Mouse (Mus musculus) layer of hippocampus, adult 2 months (tissue): Measurements from ENCODE around the gene Mettl21c. TPM values are rescaled to one million over a fixed set of nuclear protein-coding genes. Genes with fewer than 3 reads are reported as not detected.

Experiments used
- DNase-seq, 2 experiments: peaks; one replicate each; pipeline ENCODE4 v3.0.0; 2022; ENCODE audit warnings: low spot score in 2 of 2
- H3K27ac ChIP-seq: fragments of 200-600 bp; 2 replicates; pipeline ENCODE4 v1.8.1; 2022
- H3K4me3 ChIP-seq: fragments of 200-600 bp; 2 replicates; pipeline ENCODE4 v1.8.1; 2022; ENCODE audit warnings: mild to moderate bottlenecking
- CTCF ChIP-seq: fragments of 200-600 bp; conservative IDR thresholded peaks from 2 replicates; pipeline ENCODE4 v1.8.1; 2022; ENCODE audit warnings: antibody characterized with exemption, mild to moderate bottlenecking, moderate library complexity
- total RNA-seq, 2 experiments: library from RNA; stranded (reverse); gene quantifications; 2 replicates each; pipeline ENCODE4 v1.2.3; 2021

The Mettl21c gene
- total RNA-seq, 2 experiments from 2014 or later = not detected

- no peak for TF ChIP-seq CTCF
- no peak for DNase-seq
- Histone ChIP-seq H3K27ac (no peak overlapping the region), H3K4me3 (no peak overlapping the region)
These were observed 15.3 kb downstream of the Mettl21c start for GRCm38 (mm10) chr1:44004513-44004912.

- TF ChIP-seq CTCF = no peak
- no peak overlapping the region for H3K27ac ChIP-seq
- DNase-seq = no peak
- H3K4me3 ChIP-seq = no peak overlapping the region
These were observed 22.8 kb downstream of the Mettl21c start for GRCm38 (mm10) chr1:43996914-43997589.

DNA sequence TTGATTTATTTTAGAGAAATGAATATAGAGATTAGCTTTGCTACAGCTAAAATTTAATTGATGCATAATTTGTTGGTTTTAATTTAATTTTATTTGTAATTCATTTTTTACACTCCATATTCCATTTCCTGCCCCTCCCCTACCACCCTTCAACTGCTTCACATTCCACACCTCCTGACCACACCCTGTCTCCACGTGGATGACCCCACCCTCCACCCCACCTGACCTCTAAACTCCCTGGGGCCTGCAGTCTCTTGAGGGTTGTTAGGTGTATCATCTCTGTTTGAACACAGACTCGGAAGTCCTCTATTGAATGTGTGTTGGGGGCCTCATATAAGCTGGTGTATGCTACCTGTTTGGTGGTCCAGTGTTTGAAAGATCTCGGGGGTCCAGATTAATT lies 48.7 kb downstream of the Mettl21c start:
- no peak for DNase-seq
- H3K27ac ChIP-seq = no peak overlapping the region
- H3K4me3 ChIP-seq = no peak overlapping the region
- no peak for TF ChIP-seq CTCF

GRCm38 (mm10) chr1:43969361-43969760 lies 50.5 kb downstream of the Mettl21c start:
- TF ChIP-seq CTCF = no peak
- H3K27ac ChIP-seq = no peak overlapping the region
- H3K4me3 ChIP-seq = no peak overlapping the region
- no peak for DNase-seq

DNA sequence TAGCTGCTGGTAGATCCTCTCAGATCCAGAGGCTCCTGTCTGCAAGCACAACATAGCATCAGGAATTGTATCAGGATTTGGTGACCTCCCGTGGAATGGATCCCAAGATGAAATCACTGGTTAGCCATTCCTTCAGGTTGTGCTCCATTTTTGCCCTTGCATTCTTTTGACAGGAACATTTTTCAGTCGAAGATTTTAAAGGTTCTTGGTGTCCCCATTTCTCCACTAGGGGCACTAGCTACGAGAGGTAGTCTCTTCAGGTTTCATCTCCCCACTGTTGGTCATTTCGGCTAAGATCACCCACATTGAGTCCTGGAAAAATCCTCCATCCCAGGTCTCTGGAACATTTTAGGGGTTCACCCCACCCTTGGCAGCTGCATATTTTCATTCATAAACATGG lies 53.1 kb downstream of the Mettl21c start:
- no peak for DNase-seq
- TF ChIP-seq CTCF = peak; percentile 64
- Histone ChIP-seq H3K4me3 (no peak overlapping the region), H3K27ac (no peak overlapping the region)

DNA sequence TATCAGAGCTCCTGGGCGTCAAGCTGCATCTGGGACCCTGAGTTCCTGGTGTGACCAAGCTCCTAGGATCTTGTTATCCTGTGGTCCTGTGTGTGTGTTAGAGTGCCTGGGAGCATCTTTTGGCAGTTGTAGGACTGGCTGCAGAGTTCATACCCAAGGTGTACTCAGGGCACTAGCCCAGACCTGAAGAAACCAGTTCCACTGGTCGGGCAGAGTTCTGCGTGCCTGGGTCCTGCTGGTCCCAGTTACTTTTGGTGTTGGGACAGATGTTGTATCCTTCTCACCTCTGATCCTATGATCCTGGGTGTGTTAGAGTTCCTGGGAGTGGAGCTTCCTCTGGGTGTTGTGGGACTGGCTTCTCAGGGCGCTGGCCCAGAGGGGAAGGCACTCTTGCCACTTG lies 55.5 kb downstream of the Mettl21c start:
- H3K4me3 ChIP-seq = no peak overlapping the region
- DNase-seq = no peak
- no peak for TF ChIP-seq CTCF
- H3K27ac ChIP-seq = no peak overlapping the region

Other genes with a start within 250 kb of the Mettl21c start
- 10 to 100 TPM; 45.4 to 50.3 TPM for gene Uxs1, start 192.2 kb downstream of the Mettl21c start, total RNA-seq
- 10 to 100 TPM; 49.6 to 51.5 TPM for gene Tpp2, start 86.4 kb downstream of the Mettl21c start, total RNA-seq
- gene Gm8251, start 41.9 kb upstream of the Mettl21c start, total RNA-seq = not detected
- gene Tex30, start 82.4 kb upstream of the Mettl21c start, total RNA-seq = 10 to 100 TPM in 1 of 2 experiments, 1 to 10 TPM in 1; 9.0 to 10.3 TPM
- 10 to 100 TPM in 1 of 2 experiments, 1 to 10 TPM in 1; 8.6 to 10.2 TPM for gene Kdelc1, start 98.8 kb upstream of the Mettl21c start, total RNA-seq
- 10 to 100 TPM; 34.0 to 37.4 TPM for gene Bivm, start 98.9 kb upstream of the Mettl21c start, total RNA-seq
- gene Ercc5, start 127.7 kb upstream of the Mettl21c start, total RNA-seq = 10 to 100 TPM; 19.7 to 22.1 TPM
- not detected for gene Mettl21e, start 198.9 kb upstream of the Mettl21c start, total RNA-seq